Mouse (Mus musculus) heart, embryonic 10.5 days (tissue): ENCODE measurements around the gene Mnd1. TPM values are rescaled to one million over a fixed set of nuclear protein-coding genes. Genes with fewer than 3 reads are reported as not detected.

Experiments
- DNase-seq: peaks from one replicate; pipeline ENCODE4 v3.0.0-alpha.2; 2017; ENCODE audit warnings: low spot score
- H3K27ac ChIP-seq: fragments of 300-500 bp; sonication (generic); 2 replicates; pipeline ENCODE4 v1.5.1; 2016; ENCODE audit warnings: mild to moderate bottlenecking
- H3K27me3 ChIP-seq: fragments of 300-500 bp; sonication (generic); 2 replicates; pipeline ENCODE4 v1.6.1; 2016; ENCODE audit warnings: mild to moderate bottlenecking; ENCODE audit not compliant: poor library complexity, insufficient read depth, severe bottlenecking
- H3K36me3 ChIP-seq: fragments of 300-500 bp; sonication (generic); 2 replicates; pipeline ENCODE4 v1.6.1; 2016; ENCODE audit warnings: mild to moderate bottlenecking, moderate library complexity
- H3K4me1 ChIP-seq: fragments of 300-500 bp; sonication (generic); 2 replicates; pipeline ENCODE4 v1.6.1; 2016; ENCODE audit warnings: mild to moderate bottlenecking
- H3K4me3 ChIP-seq: fragments of 300-500 bp; sonication (generic); 2 replicates; pipeline ENCODE4 v1.5.1; 2016; ENCODE audit warnings: mild to moderate bottlenecking, moderate library complexity
- H3K9me3 ChIP-seq: fragments of 300-500 bp; sonication (generic); 2 replicates; pipeline ENCODE4 v1.6.1; 2016; ENCODE audit warnings: mild to moderate bottlenecking, moderate library complexity
- WGBS: fragments of 180-500 bp; shearing (Covaris S2); methylation state at CpG from one replicate; pipeline ENCODE4 v1.1.7; 2016; 5-methylcytosine and 5-hydroxymethylcytosine counted together
- polyA plus RNA-seq: library from polyadenylated mRNA; unstranded; fragments of >200 nt; fragmentation: Nextera tagmentation; extraction: Ambion mirVana; gene quantifications from 2 replicates; pipeline ENCODE4 v1.2.1, GENCODE M21; 2016

Gene Mnd1
- polyA plus RNA-seq, 1 experiment from 2014 or later: 14.0 TPM

- Histone ChIP-seq H3K4me1 (no peaks in the 10 kb centered on the region), H3K27ac (no peak overlapping the region), H3K27me3 (no peaks in the 10 kb centered on the region), H3K36me3 (no peaks in the 10 kb centered on the region), H3K4me3 (no peak overlapping the region), H3K9me3 (no peaks in the 10 kb centered on the region)
- WGBS: 82% methylated on average over 7 of the region's 7 CpGs
- DNase-seq: no peak
Observed at GRCm38 (mm10) chr3:84118178-84118577, 37.4 kb downstream of the Mnd1 start.

DNA sequence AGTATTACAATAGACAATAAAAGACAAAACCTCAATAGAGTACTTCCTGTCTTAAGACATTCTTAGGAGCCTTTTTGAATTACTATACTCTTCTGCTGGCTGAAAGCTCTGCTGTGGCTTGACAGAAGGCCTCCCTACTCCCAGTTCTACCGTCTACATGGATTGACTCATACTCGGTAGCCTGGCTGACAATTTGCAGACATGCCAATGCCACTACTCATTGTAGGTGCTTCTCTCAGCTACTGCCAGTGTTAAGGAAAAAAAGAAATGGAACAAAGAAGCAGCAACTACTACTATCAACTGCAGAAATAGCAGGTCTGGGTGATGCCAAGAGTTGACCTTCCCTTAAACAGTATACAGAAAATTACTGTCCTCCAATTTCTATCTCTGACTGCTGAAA is 47.0 kb downstream of the Mnd1 start:
- no peaks in the 10 kb centered on the region for H3K27me3 ChIP-seq
- no peaks in the 10 kb centered on the region for H3K4me1 ChIP-seq
- DNase-seq: no peak
- no peaks in the 10 kb centered on the region for H3K9me3 ChIP-seq
- no peaks in the 10 kb centered on the region for H3K36me3 ChIP-seq
- H3K27ac ChIP-seq: no peak overlapping the region
- no peak overlapping the region for H3K4me3 ChIP-seq
- 80% methylated on average over 2 of the region's 2 CpGs for WGBS

- H3K4me1 ChIP-seq: no peaks in the 10 kb centered on the region
- no peak overlapping the region for H3K27ac ChIP-seq
- WGBS: 76% methylated on average over 2 of the region's 2 CpGs
- H3K27me3 ChIP-seq: no peaks in the 10 kb centered on the region
- no peak overlapping the region for H3K4me3 ChIP-seq
- DNase-seq: no peak
- H3K36me3 ChIP-seq: no peaks in the 10 kb centered on the region
- no peaks in the 10 kb centered on the region for H3K9me3 ChIP-seq
Observed at GRCm38 (mm10) chr3:84106106-84106505, 49.5 kb downstream of the Mnd1 start.

DNA sequence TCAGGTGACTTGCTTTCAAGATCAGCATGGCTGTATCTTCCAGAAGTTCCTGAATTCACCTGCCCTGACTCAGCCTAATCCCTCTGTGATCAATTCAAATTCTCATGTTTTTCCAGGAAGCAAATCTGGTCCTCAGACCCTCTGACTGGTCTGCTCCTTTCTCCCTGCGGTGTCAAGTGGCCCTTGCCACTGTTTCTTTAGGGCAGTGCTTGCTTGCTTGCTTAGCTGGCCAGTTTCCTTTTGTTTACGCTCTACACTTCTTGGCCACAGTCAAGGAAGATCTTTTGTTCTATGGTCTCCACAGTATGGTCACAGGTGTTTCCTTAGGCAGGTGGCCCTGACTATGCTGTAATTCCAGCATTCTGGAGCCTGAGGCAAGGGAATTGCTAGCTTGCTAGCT is 52.0 kb downstream of the Mnd1 start:
- Histone ChIP-seq H3K36me3 (no peaks in the 10 kb centered on the region), H3K4me1 (no peaks in the 10 kb centered on the region), H3K27ac (no peak overlapping the region), H3K4me3 (no peak overlapping the region), H3K9me3 (no peaks in the 10 kb centered on the region), H3K27me3 (no peaks in the 10 kb centered on the region)
- WGBS: 63% methylated on average over 2 of the region's 2 CpGs
- DNase-seq: no peak

DNA sequence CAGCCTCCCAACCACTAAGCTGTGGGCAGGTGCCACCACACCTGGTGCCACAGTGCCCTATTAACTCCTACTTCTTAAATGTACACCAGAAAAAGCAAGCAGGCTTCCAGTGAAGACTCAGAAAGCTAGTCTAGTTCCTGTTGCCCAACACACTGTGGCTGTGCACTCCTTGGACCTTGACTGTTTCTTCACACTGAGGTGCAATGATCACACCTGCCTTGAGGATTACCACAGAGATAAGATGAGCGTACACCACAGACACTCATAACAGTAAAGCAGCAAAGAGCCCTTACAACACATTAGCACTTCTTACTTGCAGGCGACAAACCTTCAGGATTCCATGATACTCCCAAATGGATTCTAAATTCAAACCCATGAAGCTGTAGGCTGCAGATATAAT is 62.7 kb downstream of the Mnd1 start:
- Histone ChIP-seq H3K4me3 (no peak overlapping the region), H3K4me1 (no peaks in the 10 kb centered on the region), H3K27me3 (no peaks in the 10 kb centered on the region), H3K36me3 (no peaks in the 10 kb centered on the region), H3K27ac (no peak overlapping the region), H3K9me3 (no peaks in the 10 kb centered on the region)
- WGBS: 87% methylated on average over 2 of the region's 2 CpGs
- DNase-seq: no peak

- no peaks in the 10 kb centered on the region for H3K27me3 ChIP-seq
- no peak for DNase-seq
- H3K27ac ChIP-seq: no peak overlapping the region
- no peaks in the 10 kb centered on the region for H3K4me1 ChIP-seq
- 33% methylated on average over 2 of the region's 2 CpGs for WGBS
- H3K4me3 ChIP-seq: no peak overlapping the region
- no peaks in the 10 kb centered on the region for H3K9me3 ChIP-seq
- H3K36me3 ChIP-seq: no peaks in the 10 kb centered on the region
Observed at GRCm38 (mm10) chr3:84090982-84091381, 64.6 kb downstream of the Mnd1 start.

DNA sequence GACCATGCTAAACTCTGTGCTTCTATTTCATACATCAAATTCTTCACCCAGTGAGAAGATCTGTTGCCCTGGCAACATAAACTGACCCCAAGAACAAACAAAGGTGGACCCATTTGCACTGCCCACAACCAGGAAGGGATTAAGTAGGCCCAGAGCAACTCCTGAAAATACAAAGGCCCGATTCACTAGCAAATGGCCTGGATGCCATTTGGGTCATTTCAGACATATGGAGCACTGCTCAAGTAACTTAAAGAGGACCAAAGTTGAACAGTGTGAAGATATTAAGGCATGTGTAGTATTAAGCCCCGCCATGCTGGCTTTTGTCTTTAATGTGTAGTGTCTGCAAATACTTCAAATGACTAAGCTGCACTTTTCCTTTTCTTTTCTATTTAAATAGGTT is 68.7 kb downstream of the Mnd1 start:
- H3K27me3 ChIP-seq: no peaks in the 10 kb centered on the region
- no peak overlapping the region for H3K27ac ChIP-seq
- H3K36me3 ChIP-seq: 0 out of 2 replicates have a peak, but pooled peaks cover 3% of the 10 kb centered on the region
- peaks cover 11% of the 10 kb centered on the region; the same call in 1 of the 2 replicates for H3K4me1 ChIP-seq
- peaks cover 3% of the 10 kb centered on the region; the same call in 1 of the 2 replicates for H3K9me3 ChIP-seq
- WGBS: 80% methylated on average over 2 of the region's 2 CpGs
- no peak overlapping the region for H3K4me3 ChIP-seq
- no peak for DNase-seq

DNA sequence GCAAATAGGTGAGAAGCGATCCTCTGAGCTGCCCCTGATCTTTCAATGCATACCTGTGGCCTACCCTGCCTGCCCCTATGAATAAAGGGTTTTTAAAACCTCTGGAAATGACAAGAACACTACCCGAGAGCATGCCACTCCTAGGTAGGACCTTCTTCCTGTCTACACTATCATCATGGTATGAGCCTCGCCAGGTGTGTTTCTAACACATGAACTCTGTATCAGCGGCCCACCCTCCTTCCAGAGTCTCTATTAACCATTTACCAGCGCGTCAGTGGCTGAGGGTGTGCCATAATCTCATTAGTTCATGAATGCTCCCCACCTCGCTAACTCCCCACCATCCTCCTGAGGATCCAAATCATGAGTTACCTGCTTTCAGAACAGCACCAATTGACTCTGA is 69.2 kb downstream of the Mnd1 start:
- H3K27ac ChIP-seq: no peak overlapping the region
- 0 out of 2 replicates have a peak, but pooled peaks cover 4% of the 10 kb centered on the region for H3K36me3 ChIP-seq
- no peak overlapping the region for H3K4me3 ChIP-seq
- peaks cover 4% of the 10 kb centered on the region; the same call in 1 of the 2 replicates for H3K9me3 ChIP-seq
- H3K27me3 ChIP-seq: no peaks in the 10 kb centered on the region
- DNase-seq: no peak
- peaks cover 11% of the 10 kb centered on the region; the same call in 1 of the 2 replicates for H3K4me1 ChIP-seq
- WGBS: 82% methylated on average over 7 of the region's 7 CpGs

DNA sequence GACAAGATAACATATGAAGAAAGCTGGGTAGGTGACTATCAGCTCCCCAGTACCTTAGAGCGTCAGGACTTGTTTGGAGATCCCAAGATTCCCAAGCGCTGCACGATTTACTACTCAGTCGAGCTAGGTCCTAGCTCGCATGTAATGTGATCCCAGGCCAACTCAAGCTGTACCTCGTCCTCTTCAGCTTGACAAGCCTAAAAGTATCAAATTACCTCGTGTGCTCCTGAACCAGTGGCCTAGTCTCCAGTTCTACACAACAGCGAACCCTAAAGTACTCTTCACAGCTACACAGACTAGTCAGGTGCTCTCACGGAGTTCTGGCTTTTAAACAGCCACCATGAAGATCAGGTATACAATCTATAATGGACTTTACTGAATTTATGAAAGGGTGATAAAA is 70.2 kb downstream of the Mnd1 start:
- no peak for DNase-seq
- H3K27me3 ChIP-seq: no peaks in the 10 kb centered on the region
- no peak overlapping the region for H3K4me3 ChIP-seq
- peaks cover 11% of the 10 kb centered on the region; the same call in 1 of the 2 replicates for H3K4me1 ChIP-seq
- WGBS: 25% methylated on average over 9 of the region's 9 CpGs
- H3K9me3 ChIP-seq: peaks cover 4% of the 10 kb centered on the region; the same call in 1 of the 2 replicates
- H3K27ac ChIP-seq: no peak overlapping the region
- H3K36me3 ChIP-seq: 0 out of 2 replicates have a peak, but pooled peaks cover 4% of the 10 kb centered on the region

GRCm38 (mm10) chr3:84081208-84081722 is 74.3 kb downstream of the Mnd1 start:
- H3K36me3 ChIP-seq: 0 out of 2 replicates have a peak, but pooled peaks cover 4% of the 10 kb centered on the region
- no peak for DNase-seq
- 85% methylated on average over 4 of the region's 4 CpGs for WGBS

GRCm38 (mm10) chr3:84080074-84080473 is 75.5 kb downstream of the Mnd1 start:
- no peak overlapping the region for H3K27ac ChIP-seq
- peaks cover 4% of the 10 kb centered on the region; the same call in 1 of the 2 replicates for H3K9me3 ChIP-seq
- DNase-seq: no peak
- 88% methylated on average over 7 of the region's 7 CpGs for WGBS
- 0 out of 2 replicates have a peak, but pooled peaks cover 4% of the 10 kb centered on the region for H3K36me3 ChIP-seq
- no peak overlapping the region for H3K4me3 ChIP-seq
- H3K4me1 ChIP-seq: 0 out of 2 replicates have a peak, but pooled peaks cover 3% of the 10 kb centered on the region
- no peaks in the 10 kb centered on the region for H3K27me3 ChIP-seq

More at GRCm38 (mm10) chr3:84081208-84081722, 74.3 kb downstream of the Mnd1 start:
- H3K4me3 ChIP-seq: no peak overlapping the region
- peaks cover 11% of the 10 kb centered on the region; the same call in 1 of the 2 replicates for H3K4me1 ChIP-seq
- H3K27me3 ChIP-seq: no peaks in the 10 kb centered on the region
- peaks cover 4% of the 10 kb centered on the region; the same call in 1 of the 2 replicates for H3K9me3 ChIP-seq
- no peak overlapping the region for H3K27ac ChIP-seq

DNA sequence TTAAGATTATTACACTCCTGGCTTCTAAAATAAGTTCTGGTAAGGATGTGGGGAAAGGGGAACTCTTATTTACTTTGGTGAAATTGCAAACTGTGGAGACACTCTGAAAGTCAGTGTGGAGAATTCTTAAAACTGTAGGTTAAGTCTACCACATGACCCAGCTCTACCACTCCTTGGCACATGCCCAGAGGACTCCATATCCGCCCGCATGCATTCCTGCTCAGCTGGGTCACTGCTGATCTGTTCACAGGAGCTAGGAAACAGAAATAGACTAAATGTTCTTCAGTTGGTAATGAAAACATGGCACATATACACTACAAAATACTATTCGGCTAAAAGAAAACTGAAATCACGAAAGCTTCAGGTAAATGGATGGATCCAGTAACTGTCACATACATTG is 78.1 kb downstream of the Mnd1 start:
- H3K27ac ChIP-seq: no peak overlapping the region
- H3K27me3 ChIP-seq: no peaks in the 10 kb centered on the region
- no peaks in the 10 kb centered on the region for H3K4me1 ChIP-seq
- no peak for DNase-seq
- H3K9me3 ChIP-seq: peaks cover 4% of the 10 kb centered on the region; the same call in 1 of the 2 replicates
- no peak overlapping the region for H3K4me3 ChIP-seq
- 85% methylated on average over 4 of the region's 4 CpGs for WGBS
- H3K36me3 ChIP-seq: 0 out of 2 replicates have a peak, but pooled peaks cover 4% of the 10 kb centered on the region

DNA sequence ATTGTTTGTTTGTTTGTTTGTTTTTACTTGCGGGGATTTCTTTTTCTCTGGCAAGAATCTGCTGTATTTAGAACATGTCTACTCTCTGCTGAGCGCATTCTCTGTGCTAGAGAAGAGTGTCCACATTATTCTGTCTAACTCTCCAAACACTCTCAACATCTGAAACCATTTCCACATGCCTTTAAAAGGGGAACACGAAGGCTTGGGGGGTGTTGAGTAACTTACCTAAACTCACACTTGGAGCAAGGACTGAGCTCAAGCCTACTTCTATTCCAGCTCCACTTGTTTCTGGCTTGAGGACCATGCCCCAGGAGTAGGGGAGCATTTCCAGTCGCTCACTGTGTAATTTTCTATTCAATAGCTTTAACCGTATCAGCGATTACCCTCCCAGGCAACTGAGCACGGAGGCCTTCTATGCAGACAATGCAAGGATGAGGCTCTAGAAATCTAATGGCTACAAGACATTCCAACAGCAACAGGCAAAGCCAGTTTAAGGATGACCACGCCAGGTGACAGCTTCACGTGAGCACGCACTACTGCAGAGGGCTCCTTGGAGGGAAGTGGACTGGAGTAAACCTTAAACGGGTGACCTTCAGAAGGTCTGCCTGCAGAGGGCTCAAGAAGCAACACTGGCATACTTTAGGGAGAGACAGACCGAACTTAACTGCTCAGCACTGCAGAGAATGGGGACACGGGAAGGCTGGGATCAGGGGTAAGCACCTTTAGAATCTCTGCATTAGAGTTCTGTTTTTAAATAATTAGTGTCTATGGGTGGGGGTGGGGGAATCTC is 78.8 kb downstream of the Mnd1 start:
- DNase-seq: no peak
- Histone ChIP-seq H3K27me3 (no peaks in the 10 kb centered on the region), H3K4me3 (no peak overlapping the region), H3K36me3 (no peaks in the 10 kb centered on the region), H3K27ac (no peak overlapping the region), H3K9me3 (no peaks in the 10 kb centered on the region), H3K4me1 (no peaks in the 10 kb centered on the region)
- WGBS: 76% methylated on average over 13 of the region's 13 CpGs
